Mouse (Mus musculus): ENCODE measurements around the gene Nodal.

Nodal gene

DNA sequence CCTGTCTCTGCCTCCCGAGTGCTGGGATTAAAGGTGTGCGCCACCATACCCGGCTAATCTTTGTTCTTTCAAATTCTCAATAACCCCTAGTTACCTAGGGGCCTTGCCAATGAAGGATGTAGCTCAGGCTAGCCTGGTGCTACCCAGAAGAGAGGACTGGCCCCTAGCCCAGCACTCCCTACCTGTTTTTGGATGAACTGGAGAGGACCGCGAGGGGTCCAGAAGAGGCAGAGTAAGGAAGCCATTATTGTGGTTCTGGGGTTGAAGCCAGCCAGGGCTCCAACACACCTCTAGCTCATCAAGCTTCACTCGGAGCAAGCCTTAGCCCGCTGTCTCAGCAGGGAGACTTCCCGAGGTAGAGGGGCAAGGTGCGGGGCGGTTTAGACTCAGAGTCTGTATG, at the start of gene Nodal:
Gene Nodal (plus strand): TSS at position 301 of the 400 bp plus-strand sequence.
- no peak for DNase-seq

DNA sequence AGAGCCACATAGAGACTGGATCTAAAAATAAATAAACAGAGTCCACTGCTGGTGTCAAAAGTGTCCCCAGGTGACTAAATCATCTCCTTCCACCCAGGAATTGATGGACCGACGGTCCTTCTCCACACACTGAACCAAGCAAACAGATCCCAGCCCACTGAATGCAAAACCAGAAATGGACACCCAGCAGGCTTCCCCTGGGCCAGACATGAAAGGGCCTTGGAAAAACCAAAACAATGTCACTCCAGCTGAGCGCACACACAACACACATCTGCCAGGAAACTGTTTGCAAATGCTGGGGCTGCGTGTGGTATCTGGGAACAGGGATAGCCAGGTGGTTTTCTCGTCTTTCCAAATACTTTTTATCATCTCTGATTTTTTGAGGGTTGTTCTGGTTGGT, 48.0 kb upstream of the Nodal start:
- DNase-seq, result no peak

DNA sequence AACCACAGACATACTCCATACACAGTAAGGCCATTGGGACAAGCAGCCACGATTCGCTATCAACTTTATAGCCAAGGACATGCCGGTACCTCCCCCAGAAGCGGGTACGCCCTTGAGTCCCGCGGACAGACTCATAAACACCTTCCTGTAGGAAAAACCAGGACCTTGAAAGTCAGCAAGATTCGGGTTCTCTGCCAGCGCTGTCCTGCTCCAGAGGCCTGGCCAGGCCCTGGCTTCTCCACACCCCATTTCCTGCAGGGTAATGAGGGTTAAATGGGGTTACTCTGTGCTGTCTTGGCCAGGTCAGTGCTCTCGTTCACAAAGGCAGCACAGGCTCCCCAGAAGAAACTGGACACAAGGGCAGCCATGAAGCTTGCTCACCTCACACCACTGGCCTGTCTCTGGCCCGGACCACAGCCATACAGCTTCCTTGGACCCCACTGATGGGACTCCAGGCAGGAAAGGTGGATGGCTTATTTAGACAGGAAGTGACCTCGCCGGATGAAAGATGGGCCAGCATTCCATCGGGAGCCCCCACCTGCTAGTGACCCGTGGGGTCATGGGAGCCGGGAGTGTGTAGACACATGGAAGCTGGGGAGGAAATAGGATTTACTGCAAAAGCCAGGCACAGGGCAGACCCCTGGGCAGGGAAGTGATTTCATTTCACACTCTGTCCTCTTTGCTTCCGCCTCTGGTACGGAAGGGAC, 47.3 kb upstream of the Nodal start:
- no peak for DNase-seq

DNA sequence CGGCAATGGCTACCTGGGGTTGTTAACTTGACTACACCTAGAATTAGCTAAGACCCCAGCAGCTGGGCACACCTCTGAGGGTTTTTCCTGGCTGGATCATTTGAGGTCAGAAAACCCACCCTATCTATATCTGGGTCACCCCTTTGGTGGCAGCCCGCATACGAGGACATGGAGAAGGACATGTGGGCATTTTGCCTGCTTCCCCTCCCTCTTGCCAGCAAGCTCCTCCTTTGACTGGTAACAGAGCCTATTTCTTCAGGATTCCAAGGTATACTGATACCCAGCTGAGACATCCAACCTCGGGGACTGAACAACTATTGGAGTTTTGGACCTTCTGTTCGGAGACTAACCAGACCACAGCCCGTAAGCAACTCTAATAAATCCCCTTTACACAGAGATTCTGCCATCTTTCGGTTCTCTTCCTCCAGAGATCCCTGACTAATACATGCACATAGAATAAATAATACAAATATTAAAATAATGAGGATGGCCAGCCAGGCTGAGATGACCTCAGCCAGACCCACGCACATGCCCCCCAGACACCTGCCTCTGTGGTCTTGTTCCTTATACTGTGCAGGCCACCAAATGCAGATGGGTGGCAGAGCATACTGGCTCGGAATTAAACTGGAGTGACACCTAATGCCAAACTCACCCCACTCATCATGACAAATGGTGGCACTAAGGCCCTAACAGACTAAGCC, 45.7 kb upstream of the Nodal start:
- no peak for DNase-seq

DNA sequence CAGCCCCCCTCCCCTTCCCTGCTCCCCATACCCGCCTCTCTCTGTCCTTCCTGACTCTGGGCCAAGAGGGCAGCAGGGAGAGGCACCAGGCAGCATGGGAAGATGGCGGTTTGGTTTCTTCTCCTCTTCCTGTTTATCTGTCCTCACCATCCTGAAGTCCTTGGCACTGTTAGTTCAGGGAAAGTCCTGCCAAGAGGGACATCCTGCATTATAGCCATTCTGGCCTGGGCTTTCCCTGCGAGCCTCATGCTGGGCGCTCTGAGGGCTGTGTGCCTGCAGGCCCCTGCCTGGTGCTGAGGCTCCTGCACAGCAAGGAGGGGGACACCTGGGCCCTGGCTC, 45.2 kb upstream of the Nodal start:
- DNase-seq, result no peak

DNA sequence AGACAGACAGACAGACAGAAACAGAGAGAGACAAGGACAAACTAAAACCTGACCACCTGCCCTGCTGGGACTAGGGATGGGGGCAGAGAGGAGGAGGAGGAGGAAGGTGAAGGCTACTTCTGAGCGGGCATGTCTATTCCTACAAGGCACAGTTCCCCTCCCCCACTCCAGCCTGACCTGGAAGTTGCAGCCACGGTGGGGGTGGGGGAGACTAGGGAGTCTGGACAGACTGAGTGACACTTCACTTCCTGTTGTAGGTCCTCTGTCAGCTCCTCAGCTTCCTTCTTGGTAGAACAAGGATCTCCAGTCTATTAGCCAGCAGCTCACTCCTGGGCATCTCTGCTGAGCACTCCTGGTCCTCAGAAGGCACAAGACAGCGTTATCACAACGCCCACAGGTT, 43.7 kb upstream of the Nodal start:
- peak in 1 of 2 experiments; percentile 28 for DNase-seq

DNA sequence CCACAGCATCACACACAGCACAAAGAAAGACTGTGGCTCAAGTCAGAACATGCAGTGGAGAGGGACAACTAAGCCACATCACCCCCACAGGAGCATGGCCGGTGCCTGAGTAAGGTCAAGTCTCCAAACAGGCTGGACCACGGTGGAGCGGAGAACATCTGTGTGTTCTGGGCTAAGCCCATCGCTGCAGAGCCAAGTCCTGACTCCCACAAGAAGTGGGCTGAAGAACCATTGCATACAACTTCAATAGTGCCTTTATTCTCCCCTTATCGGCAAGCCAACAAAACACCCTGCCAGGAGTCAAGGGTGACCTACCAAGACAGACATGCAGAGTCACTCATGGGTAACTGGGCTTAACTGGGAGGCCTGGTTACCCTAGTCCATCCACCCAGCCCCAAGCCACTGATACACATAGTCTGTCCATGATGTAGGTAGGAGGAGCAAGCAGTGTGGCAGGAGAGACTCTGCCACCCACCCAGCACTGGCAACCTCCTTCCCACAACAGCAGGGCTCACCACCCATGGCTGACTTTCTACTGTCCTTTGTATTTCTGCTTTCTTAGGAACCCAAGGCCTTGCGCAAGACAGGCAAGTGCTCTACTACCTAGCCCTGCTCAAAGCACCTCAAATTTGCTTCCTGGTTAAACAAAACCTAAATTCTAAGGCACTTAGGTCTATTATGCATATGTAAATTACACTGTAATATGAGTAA, 42.8 kb upstream of the Nodal start:
- DNase-seq, result no peak

DNA sequence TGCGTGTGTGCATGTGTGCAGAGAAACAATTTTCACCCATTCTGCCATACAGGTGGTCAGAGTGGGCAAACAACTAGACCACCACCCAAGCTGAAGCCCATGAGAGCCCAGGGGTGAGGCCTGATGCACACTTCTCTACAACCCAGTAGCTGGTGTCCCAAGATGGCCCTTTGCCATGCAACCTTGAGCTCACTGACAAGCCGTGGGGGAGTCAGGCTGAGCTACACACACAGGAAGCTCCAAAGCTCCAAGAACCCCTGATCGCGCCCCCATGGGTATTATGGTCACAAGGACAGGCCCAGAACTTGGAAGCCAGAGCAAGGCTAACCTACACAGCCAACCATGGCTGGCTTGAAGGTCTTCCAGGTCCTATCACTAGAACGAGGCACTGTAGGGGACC, 39.7 kb upstream of the Nodal start:
- no peak for DNase-seq

DNA sequence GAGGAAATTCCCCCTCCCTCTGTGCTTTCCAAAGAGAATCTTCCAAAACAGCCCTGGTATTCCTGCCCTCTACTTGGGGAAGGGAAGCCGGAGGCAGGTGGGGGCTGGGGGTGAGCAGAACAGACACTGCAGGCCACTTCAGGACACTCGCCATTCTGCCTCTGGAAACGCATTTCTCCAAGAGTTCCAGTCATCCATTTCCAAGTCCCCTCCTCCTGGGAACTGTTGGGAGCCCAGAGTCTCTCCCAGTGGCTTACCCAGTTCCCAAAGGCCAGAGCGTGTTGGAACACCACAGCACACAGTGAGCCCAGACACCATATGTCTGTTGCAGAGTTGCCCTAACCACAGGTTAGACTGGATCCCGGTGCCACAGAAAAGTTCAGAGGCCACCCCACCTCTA, 39.1 kb upstream of the Nodal start:
- no peak for DNase-seq

DNA sequence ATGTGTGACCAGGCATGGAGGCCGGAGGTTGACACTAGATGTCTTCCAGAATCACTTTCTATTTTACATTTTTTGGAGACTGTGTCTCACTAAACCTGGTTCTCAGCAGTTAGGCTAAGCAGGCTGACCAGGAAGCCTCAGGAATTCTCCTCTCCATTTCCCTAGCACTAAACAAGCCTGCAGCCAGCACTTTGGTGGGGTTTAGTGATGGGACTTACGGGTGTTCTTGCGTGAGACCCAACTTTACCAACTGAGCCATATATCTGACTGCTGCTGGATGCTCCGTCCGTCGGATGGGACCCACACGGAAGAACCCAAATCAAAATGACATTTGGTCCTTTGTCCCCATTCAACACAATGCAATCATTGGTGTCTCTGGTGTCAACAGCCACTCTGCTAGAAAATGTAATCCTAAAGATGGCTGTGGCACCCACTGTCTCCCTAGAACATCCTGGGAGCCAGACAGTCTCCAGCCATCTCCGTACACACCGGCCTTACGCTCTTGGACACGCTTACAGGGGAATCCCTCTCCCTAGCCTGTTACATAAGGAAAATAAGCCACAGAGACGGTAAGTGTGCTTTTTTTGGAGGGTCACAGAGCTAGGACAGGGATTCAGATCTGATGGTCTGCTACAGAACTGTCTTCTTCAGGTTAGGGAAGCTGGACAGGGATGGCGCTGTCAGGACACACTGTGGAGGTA, 38.3 kb upstream of the Nodal start:
- DNase-seq, result no peak

DNA sequence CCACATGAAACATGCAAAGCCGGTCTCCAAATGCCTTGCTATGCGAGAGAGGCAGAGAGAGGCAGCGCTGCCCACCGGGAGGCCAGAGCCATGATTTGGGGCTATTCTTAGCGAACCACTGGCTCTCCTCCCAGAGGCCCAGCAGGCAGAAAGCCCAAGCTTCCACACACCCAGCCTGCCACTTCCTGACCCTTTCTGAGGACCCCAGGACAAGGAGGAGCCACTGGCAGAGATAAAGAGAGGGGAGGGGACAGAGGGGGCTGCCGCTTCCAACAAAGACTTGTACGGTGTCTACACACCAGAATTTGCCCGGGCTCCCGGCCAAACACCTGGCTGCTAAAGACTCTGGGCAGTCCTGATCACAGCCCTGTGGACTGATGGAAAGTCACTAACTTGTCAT, 37.6 kb upstream of the Nodal start:
- no peak for DNase-seq

DNA sequence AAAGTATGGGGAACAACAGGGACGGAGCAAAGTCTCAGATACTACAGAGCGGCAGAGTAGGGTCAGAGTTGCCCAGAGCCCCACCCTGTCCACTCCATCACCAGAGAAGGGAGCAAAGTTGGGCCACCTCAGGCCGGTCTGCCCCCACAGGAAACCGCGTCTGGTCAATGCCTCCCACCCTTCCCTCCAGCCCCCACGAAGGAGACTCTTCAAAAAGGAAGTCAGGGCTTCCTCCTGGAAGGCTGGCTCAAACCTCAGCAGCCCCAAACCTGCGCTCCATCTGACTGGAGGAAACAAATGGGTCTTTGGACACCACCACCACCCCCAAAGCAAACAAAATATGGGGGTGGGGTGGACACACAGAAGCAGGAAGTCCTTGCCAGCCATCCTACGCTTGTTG, 35.9 kb upstream of the Nodal start:
- no peak for DNase-seq

DNA sequence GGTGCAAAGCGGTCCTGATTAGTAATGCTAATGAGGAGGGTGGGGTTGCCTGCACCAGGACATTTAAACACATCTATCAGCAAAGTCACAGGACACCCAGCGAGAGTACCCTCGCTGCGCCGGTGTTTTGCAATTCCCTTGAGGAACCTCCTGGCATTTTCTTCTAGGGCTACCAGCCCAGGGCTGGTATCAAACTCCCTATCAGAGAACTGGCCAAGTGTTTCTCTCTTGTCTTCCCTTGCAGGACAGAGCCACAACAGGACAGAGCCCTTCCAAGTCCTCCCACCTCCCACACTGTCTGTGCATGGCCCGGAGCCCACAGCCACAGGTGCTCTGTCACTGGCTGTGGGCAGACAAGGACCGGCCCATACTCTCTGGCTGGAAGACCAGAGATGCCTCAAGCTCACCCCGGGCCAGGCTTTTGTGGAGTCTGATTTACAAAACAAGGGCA, 35.5 kb upstream of the Nodal start:
- DNase-seq, result no peak

DNA sequence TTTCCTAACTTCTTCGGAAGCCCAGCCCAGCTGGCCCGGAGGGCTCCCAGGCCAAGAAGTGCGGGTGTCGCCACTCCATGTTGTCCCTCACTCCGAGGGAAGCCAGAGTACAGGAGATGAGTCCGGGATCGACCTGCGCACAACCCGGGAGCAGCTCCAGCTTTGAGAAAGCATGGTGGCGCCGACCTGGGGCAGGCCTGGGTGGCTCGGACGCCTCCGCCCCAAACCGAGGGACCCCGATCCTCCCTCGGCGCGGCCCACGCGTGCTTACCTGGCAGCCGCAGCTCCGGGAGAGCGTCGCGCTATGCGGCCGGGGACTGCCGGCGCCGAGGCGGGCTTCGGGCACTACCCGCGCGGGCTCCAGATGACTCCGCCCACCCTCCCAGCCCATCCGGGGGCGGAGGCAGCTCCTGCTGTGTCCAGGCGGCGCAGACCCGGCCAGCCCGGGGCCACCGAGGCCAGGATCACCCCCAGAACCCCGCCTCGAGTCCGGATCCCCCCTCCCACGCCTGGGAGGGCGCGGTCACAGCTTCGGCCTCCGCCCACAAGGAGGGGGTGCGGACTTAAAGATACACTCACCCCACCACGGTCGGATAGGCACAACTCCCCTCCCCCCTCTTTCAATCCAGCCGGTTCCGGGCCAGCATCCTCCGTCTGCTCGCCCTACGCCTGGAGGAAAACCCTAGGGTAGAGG, 34.6 kb upstream of the Nodal start, which contains the start of gene Pald1:
Gene Pald1 (minus strand): TSS at position 510 of the 694 bp plus-strand sequence.
- DNase-seq, result peak; percentile 21 to 31

DNA sequence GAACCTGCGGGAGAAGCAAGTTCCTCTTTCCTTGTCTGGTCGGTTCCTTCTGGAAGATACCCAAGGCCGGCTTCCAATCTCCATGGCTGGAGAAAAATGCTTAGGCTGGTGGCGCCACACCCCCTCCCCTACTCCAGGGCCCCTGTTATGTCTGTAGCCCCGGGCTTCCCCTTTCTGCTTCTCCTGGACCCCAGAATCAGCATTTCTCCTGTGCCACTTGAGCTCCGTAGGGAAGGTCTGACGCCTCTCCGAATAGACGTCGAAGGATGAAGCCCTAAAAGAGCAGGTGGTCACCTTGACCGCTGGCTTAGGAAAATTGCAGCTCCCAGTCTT, 34.1 kb upstream of the Nodal start:
- no peak for DNase-seq

DNA sequence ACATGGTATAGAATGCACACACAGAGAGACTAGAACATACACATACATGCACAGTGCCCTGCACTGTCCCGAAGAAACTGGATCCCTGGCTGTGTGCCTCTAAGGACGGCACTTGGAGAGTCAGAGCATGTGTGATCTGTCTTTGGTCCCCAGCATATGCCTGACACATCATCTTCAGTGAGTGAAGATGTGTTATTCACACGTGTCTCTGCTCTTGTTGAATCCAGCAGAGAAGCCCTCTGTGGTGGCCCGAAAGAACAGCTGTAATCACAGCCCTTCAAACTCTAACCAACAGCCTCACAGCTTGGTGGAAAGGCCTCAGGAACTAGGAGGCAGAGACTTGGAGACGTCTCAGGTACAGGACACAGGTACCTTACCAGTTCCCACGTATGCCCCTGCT, 32.6 kb upstream of the Nodal start:
- DNase-seq, result no peak

DNA sequence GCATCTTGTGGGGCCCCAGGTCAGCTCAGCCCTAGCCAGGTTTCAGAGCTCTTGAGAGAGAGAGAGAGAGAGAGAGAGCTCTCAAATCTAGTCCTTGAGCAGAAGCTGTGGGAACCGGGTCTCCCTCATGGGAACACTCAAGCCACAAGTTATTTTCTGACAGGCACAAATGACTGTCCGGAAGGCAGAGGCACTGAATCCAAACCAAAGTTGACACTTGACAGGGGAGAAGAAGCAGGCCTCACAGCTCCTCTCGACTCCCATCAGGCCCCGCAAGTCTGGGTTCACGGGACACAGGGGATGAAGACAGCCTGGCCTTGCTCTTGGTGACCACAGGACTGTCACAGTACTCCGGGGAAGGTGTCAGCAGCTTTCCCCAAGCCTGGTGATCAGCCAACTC, 31.5 kb upstream of the Nodal start:
- no peak for DNase-seq

DNA sequence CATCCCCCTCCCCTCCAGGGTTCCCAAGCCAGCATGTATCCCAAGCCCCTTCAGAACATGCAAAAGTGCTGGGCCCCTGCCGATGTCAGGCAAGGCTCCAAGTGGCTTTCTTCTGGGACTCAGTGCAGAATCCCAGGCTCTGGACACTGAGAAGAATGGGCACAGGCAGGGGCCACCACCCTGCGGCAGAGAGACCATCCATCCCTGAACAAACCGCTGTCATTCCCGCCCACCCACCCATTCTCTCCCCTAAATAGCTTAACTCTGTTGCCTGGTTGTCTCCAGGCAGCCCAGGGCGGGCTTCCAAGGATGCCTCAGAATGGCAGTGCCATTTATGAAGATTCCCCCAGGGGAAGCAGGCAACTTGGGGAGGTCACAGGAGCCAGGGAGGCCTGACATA, 28.8 kb upstream of the Nodal start:
- no peak for DNase-seq

DNA sequence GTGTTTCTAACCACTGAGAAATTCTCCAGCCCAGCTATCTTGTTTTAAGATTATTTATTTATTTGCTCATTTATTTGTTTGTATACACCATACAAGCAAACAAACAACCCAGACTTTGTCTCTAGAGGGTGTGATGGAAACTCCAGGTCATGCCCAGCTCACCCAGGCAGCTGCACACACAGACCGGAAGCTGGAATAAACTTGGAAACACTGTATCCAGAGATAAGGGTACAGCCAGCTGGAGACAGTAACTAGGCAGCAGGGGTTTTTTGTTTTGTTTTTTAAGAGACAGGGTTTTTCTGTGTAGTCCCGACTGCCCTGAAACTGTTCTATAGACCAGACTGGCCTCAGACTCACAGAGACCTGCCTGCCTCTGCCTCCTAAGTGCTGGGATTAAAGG, 27.6 kb upstream of the Nodal start:
- DNase-seq, result no peak

DNA sequence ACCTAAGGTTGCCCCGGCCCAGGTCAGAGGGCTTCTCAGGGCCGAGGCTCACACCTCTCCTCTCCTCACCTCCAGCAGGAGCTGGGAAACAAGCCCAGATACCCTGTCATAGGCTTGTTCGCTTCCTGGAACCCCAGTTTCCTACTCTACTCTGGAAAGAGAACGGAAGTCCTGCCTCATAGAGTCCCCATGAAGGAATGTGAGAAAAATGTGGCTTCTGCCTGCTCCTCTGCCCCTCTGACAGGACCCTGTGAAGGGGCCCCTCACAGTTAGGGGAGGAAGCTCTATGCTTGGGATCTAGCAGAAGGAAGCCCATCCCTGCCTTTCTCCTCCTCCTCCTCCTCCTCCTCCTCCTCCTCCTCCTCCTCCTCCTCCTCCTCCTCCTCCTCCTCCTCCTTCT, 25.2 kb upstream of the Nodal start:
- DNase-seq, result no peak

DNA sequence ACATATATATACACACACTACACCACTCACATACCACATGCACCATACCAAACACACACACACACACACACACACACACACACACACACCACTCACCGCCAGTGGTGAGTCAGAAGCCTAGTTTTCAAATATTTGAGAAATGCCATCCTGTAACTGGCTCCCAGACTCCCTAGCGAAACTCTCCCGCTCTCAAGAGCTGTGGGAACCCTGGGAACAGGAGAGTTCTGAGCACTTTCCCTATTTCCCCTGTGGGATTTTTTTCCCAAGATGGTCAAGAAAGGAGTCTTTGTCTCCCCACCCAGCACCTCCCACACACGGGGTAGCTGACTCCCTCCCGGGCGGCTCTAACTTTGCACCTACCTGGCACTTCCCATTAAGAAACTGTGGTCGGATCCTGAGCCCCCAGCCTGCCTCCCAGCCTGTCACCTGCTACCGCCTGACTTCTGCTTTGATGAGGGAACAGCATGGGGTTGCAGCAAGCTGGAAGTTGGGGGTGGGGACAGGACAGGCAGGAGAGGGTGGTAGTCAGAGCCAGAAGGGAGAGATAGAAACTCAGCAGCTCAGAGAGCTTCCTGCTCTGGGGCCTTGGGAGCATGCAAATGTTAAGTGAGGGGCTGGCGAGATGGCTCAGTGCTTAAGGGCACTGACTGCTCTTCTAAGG, 23.2 kb upstream of the Nodal start:
- DNase-seq, result no peak

DNA sequence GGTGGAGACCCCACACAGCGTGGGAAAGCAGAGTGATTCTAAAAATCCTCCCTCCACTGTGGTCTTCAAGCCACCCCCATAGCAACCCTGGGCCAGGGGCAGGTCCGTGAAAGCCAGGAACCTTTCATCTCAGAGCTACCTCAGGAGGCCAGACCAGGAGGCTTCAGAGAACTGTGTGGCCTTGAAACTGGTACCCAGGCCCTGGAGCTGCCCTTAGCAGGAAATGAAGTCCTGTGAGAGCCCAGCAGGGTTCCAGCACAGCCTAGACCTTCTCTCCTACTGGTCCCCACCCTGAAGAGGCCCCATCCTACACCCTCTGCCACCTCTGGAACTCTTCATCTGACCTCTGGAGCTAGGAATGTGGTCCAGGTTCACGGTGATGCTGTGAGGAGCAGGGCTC, 19.6 kb upstream of the Nodal start:
- no peak for DNase-seq
